Mouse (Mus musculus): ENCODE data around the gene Nfia. TPM values are rescaled to one million over a fixed set of nuclear protein-coding genes. Genes with fewer than 3 reads are reported as not detected.
A peak's percentile ranks its signal among the peaks of the same experiment; 100 is the strongest.

Nfia gene
- polyA plus RNA-seq, 1 experiment from 2014 or later, result 78.4 TPM

- 63% methylated on average over 3 of the region's 3 CpGs for WGBS
- Histone ChIP-seq H3K27me3 (ENCODE audit: control insufficient read depth, insufficient read depth, low read length) (no peaks in the 10 kb centered on the region), H3K27ac (ENCODE audit: low read length) (no peak overlapping the region), H3K9ac (replicated peaks; ENCODE audit: low read depth, low read length) (no peak overlapping the region), H3K4me1 (ENCODE audit: control insufficient read depth, insufficient read depth, low read length) (peaks cover 6% of the 10 kb centered on the region; the same call in 1 of the 2 replicates), H3K4me2 (replicated peaks; ENCODE audit: low read depth, low read length) (no peak overlapping the region), H3K9me3 (ENCODE audit: control insufficient read depth, low read depth, low read length) (no peaks in the 10 kb centered on the region), H3K36me3 (ENCODE audit: control insufficient read depth, insufficient read depth, low read length) (no peaks in the 10 kb centered on the region; the same call in 1 of the 2 replicates), H3K4me3 (ENCODE audit: low read depth, low read length) (no peak overlapping the region)
- ATAC-seq (ENCODE audit: insufficient number of reproducible peaks, insufficient read depth, low FRiP score, low read depth), result no peak
Observed at GRCm38 (mm10) chr4:98090586-98090985, 318.1 kb downstream of the Nfia start.

GRCm38 (mm10) chr4:98091368-98091827, 318.9 kb downstream of the Nfia start:
- Histone ChIP-seq H3K4me3 (ENCODE audit: low read depth, low read length) (no peak overlapping the region), H3K9ac (replicated peaks; ENCODE audit: low read depth, low read length) (no peak overlapping the region), H3K9me3 (ENCODE audit: control insufficient read depth, low read depth, low read length) (no peaks in the 10 kb centered on the region), H3K4me2 (replicated peaks; ENCODE audit: low read depth, low read length) (no peak overlapping the region), H3K4me1 (ENCODE audit: control insufficient read depth, insufficient read depth, low read length) (peaks cover 6% of the 10 kb centered on the region; the same call in 1 of the 2 replicates), H3K36me3 (ENCODE audit: control insufficient read depth, insufficient read depth, low read length) (no peaks in the 10 kb centered on the region; the same call in 1 of the 2 replicates), H3K27ac (ENCODE audit: low read length) (peak overlapping the region; percentile 58; the same call in 1 of the 2 replicates), H3K27me3 (ENCODE audit: control insufficient read depth, insufficient read depth, low read length) (no peaks in the 10 kb centered on the region)
- peak; percentile 49; the same call in 1 of the 2 replicates for ATAC-seq (ENCODE audit: insufficient number of reproducible peaks, insufficient read depth, low FRiP score, low read depth)
- 51% methylated on average over 4 of the region's 4 CpGs for WGBS

GRCm38 (mm10) chr4:98091901-98092472, 319.5 kb downstream of the Nfia start:
- 75% methylated on average over 5 of the region's 5 CpGs for WGBS
- no peak for ATAC-seq (ENCODE audit: insufficient number of reproducible peaks, insufficient read depth, low FRiP score, low read depth)
- H3K9me3 ChIP-seq (ENCODE audit: control insufficient read depth, low read depth, low read length), result no peaks in the 10 kb centered on the region

GRCm38 (mm10) chr4:98094112-98094805, 321.7 kb downstream of the Nfia start:
- Histone ChIP-seq H3K9ac (replicated peaks; ENCODE audit: low read depth, low read length) (no peak overlapping the region), H3K27ac (ENCODE audit: low read length) (no peak overlapping the region), H3K9me3 (ENCODE audit: control insufficient read depth, low read depth, low read length) (no peaks in the 10 kb centered on the region), H3K4me3 (ENCODE audit: low read depth, low read length) (no peak overlapping the region), H3K4me2 (replicated peaks; ENCODE audit: low read depth, low read length) (no peak overlapping the region; the same call in 1 of the 2 replicates), H3K36me3 (ENCODE audit: control insufficient read depth, insufficient read depth, low read length) (no peaks in the 10 kb centered on the region; the same call in 1 of the 2 replicates), H3K27me3 (ENCODE audit: control insufficient read depth, insufficient read depth, low read length) (no peaks in the 10 kb centered on the region), H3K4me1 (ENCODE audit: control insufficient read depth, insufficient read depth, low read length) (peaks cover 6% of the 10 kb centered on the region; the same call in 1 of the 2 replicates)
- 24% methylated on average over 19 of the region's 19 CpGs for WGBS
- no peak for ATAC-seq (ENCODE audit: insufficient number of reproducible peaks, insufficient read depth, low FRiP score, low read depth)

More at GRCm38 (mm10) chr4:98091901-98092472, 319.5 kb downstream of the Nfia start:
- Histone ChIP-seq H3K4me2 (replicated peaks; ENCODE audit: low read depth, low read length) (no peak overlapping the region), H3K4me1 (ENCODE audit: control insufficient read depth, insufficient read depth, low read length) (peaks cover 6% of the 10 kb centered on the region; the same call in 1 of the 2 replicates), H3K9ac (replicated peaks; ENCODE audit: low read depth, low read length) (no peak overlapping the region), H3K4me3 (ENCODE audit: low read depth, low read length) (no peak overlapping the region), H3K27ac (ENCODE audit: low read length) (peak overlapping the region; percentile 58; the same call in 1 of the 2 replicates), H3K27me3 (ENCODE audit: control insufficient read depth, insufficient read depth, low read length) (no peaks in the 10 kb centered on the region), H3K36me3 (ENCODE audit: control insufficient read depth, insufficient read depth, low read length) (no peaks in the 10 kb centered on the region; the same call in 1 of the 2 replicates)

GRCm38 (mm10) chr4:98095060-98095459, 322.5 kb downstream of the Nfia start:
- Histone ChIP-seq H3K4me2 (replicated peaks; ENCODE audit: low read depth, low read length) (no peak overlapping the region), H3K9ac (replicated peaks; ENCODE audit: low read depth, low read length) (no peak overlapping the region), H3K27me3 (ENCODE audit: control insufficient read depth, insufficient read depth, low read length) (no peaks in the 10 kb centered on the region), H3K36me3 (ENCODE audit: control insufficient read depth, insufficient read depth, low read length) (no peaks in the 10 kb centered on the region; the same call in 1 of the 2 replicates), H3K9me3 (ENCODE audit: control insufficient read depth, low read depth, low read length) (no peaks in the 10 kb centered on the region), H3K4me3 (ENCODE audit: low read depth, low read length) (no peak overlapping the region), H3K4me1 (ENCODE audit: control insufficient read depth, insufficient read depth, low read length) (peaks cover 6% of the 10 kb centered on the region; the same call in 1 of the 2 replicates), H3K27ac (ENCODE audit: low read length) (no peak overlapping the region)
- WGBS, result 69% methylated on average over 2 of the region's 2 CpGs
- no peak for ATAC-seq (ENCODE audit: insufficient number of reproducible peaks, insufficient read depth, low FRiP score, low read depth)

GRCm38 (mm10) chr4:98097013-98097566, 324.6 kb downstream of the Nfia start:
- Histone ChIP-seq H3K9me3 (ENCODE audit: control insufficient read depth, low read depth, low read length) (no peaks in the 10 kb centered on the region), H3K27ac (ENCODE audit: low read length) (peak overlapping the region; percentile 72), H3K27me3 (ENCODE audit: control insufficient read depth, insufficient read depth, low read length) (no peaks in the 10 kb centered on the region), H3K4me3 (ENCODE audit: low read depth, low read length) (no peak overlapping the region), H3K9ac (replicated peaks; ENCODE audit: low read depth, low read length) (no peak overlapping the region), H3K4me2 (replicated peaks; ENCODE audit: low read depth, low read length) (no peak overlapping the region), H3K4me1 (ENCODE audit: control insufficient read depth, insufficient read depth, low read length) (peaks cover 5% of the 10 kb centered on the region; the same call in 1 of the 2 replicates), H3K36me3 (ENCODE audit: control insufficient read depth, insufficient read depth, low read length) (no peaks in the 10 kb centered on the region; the same call in 1 of the 2 replicates)
- WGBS, result 77% methylated on average over 4 of the region's 4 CpGs
- ATAC-seq (ENCODE audit: insufficient number of reproducible peaks, insufficient read depth, low FRiP score, low read depth), result no peak

- H3K4me3 ChIP-seq (ENCODE audit: low read depth, low read length), result no peak overlapping the region
- H3K4me1 ChIP-seq (ENCODE audit: control insufficient read depth, insufficient read depth, low read length), result peaks cover 3% of the 10 kb centered on the region; the same call in 1 of the 2 replicates
- H3K27ac ChIP-seq (ENCODE audit: low read length), result peak overlapping the region; percentile 15; the same call in 1 of the 2 replicates
- H3K27me3 ChIP-seq (ENCODE audit: control insufficient read depth, insufficient read depth, low read length), result no peaks in the 10 kb centered on the region
- ATAC-seq (ENCODE audit: insufficient number of reproducible peaks, insufficient read depth, low FRiP score, low read depth), result no peak
- H3K9me3 ChIP-seq (ENCODE audit: control insufficient read depth, low read depth, low read length), result no peaks in the 10 kb centered on the region
- no peaks in the 10 kb centered on the region; the same call in 1 of the 2 replicates for H3K36me3 ChIP-seq (ENCODE audit: control insufficient read depth, insufficient read depth, low read length)
- H3K4me2 ChIP-seq (replicated peaks; ENCODE audit: low read depth, low read length), result no peak overlapping the region
- 10% methylated on average over 1 of the region's 1 CpGs for WGBS
- H3K9ac ChIP-seq (replicated peaks; ENCODE audit: low read depth, low read length), result no peak overlapping the region
Observed at GRCm38 (mm10) chr4:98098663-98099062, 326.1 kb downstream of the Nfia start.

GRCm38 (mm10) chr4:98099433-98099832, 326.9 kb downstream of the Nfia start:
- H3K9ac ChIP-seq (replicated peaks; ENCODE audit: low read depth, low read length), result no peak overlapping the region
- ATAC-seq (ENCODE audit: insufficient number of reproducible peaks, insufficient read depth, low FRiP score, low read depth), result no peak
- no peak overlapping the region for H3K4me3 ChIP-seq (ENCODE audit: low read depth, low read length)
- no peaks in the 10 kb centered on the region for H3K9me3 ChIP-seq (ENCODE audit: control insufficient read depth, low read depth, low read length)
- WGBS, result 60% methylated on average over 5 of the region's 5 CpGs
- no peaks in the 10 kb centered on the region for H3K27me3 ChIP-seq (ENCODE audit: control insufficient read depth, insufficient read depth, low read length)
- no peak overlapping the region for H3K27ac ChIP-seq (ENCODE audit: low read length)
- H3K36me3 ChIP-seq (ENCODE audit: control insufficient read depth, insufficient read depth, low read length), result no peaks in the 10 kb centered on the region; the same call in 1 of the 2 replicates
- no peak overlapping the region for H3K4me2 ChIP-seq (replicated peaks; ENCODE audit: low read depth, low read length)
- 0 out of 2 replicates have a peak, but pooled peaks cover 2% of the 10 kb centered on the region for H3K4me1 ChIP-seq (ENCODE audit: control insufficient read depth, insufficient read depth, low read length)

All from stomach, embryonic 14.5 days (tissue).